Mouse (Mus musculus) MEL (cell line): ENCODE measurements around the gene Zfpm1.

Experiments
- CHD1 ChIP-seq: IDR thresholded peaks from 2 replicates; pipeline ENCODE4 v1.6.1; 2012; ENCODE audit warnings: low read depth, mild to moderate bottlenecking, inconsistent platforms, low read length, improper control_type of control experiment
- CTCF ChIP-seq, 3 experiments: IDR thresholded peaks in 2 of 3; conservative IDR thresholded peaks in 1 of 3; 2 replicates each; pipeline ENCODE4 v1.5.1; 2011 to 2012; ENCODE audit warnings: low read length in 3 of 3, low read depth in 2 of 3, mild to moderate bottlenecking in 2 of 3, improper control_type of control experiment in 1 of 3, inconsistent platforms in 1 of 3, mixed read lengths in 1 of 3, moderate library complexity in 1 of 3; ENCODE audit not compliant: control insufficient read depth in 1 of 3, insufficient read depth in 1 of 3, poor library complexity in 1 of 3, severe bottlenecking in 1 of 3
- POLR2AphosphoS5 ChIP-seq: IDR thresholded peaks from 2 replicates; pipeline ENCODE4 v1.6.1; 2012; ENCODE audit warnings: low read depth, borderline replicate concordance, mild to moderate bottlenecking, inconsistent platforms, low read length, moderate library complexity, mixed read lengths
- USF2 ChIP-seq, 2 experiments: IDR thresholded peaks; 2 replicates each; pipeline ENCODE4 v1.6.1; 2011 to 2012; ENCODE audit warnings: improper control_type of control experiment in 2 of 2, low read length in 2 of 2, borderline replicate concordance in 1 of 2, inconsistent platforms in 1 of 2, low read depth in 1 of 2, mild to moderate bottlenecking in 1 of 2; ENCODE audit not compliant: insufficient read depth in 1 of 2

- no peak for TF ChIP-seq USF2 (IDR thresholded peaks at IDR 0.05; ENCODE audit: borderline replicate concordance in 1 of 2, insufficient read depth in 1 of 2, low read depth in 1 of 2, low read length in 2 of 2)
- no peak for TF ChIP-seq POLR2AphosphoS5
- TF ChIP-seq CHD1: no peak
- TF ChIP-seq CTCF (IDR thresholded peaks at IDR 0.05 in 2 of 3, conservative IDR thresholded peaks at IDR 0.05 in 1 of 3; ENCODE audit: control insufficient read depth in 1 of 3, insufficient read depth in 1 of 3, low read depth in 2 of 3, low read length in 3 of 3, poor library complexity in 1 of 3, severe bottlenecking in 1 of 3): no peak
These were observed 80.3 kb downstream of the Zfpm1 start for GRCm38 (mm10) chr8:122362271-122362670.
